Comparison of ENCODE assay signal across 8 mouse cellular contexts in the genomic region with DNA sequence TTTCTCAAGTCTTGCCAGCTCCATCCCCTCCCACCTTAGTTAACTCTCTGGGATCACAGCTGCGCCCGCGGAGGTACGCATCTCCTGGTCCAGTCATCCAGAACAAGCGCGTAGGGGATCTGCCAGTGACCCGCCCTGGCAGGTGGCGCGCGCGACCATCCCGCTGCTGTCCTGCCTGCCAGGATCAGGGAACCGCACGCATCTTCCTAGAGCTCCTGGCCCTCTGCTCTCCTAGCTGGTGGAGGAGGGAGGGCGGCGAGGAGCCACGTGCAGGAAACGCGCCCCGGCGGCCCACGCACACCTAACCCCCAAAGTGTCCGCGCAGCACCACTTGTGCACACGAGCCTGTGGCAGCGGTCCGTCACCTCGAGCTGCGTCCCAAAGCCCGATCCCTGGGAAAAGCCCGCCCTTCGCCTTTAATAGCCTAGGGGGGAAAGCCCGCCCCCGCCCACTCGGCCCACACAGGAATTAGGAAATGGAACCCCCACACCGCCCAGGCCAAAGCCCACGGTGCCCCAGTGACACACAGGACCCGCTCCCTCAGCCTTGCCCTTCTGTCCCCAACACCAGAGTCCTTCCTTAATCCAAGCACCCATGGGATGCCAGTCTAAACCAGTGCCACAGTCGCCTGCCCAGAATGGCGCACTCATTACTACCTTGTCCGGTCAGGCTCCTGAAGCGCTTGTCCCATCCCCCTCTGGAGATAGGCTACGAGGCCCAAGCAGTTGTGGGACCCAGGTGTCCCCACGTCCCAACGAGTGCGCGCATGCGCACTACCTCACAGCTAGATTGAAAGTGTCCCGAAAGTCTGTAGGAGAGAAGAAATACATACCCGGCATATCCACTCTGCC. TPM values are rescaled to one million over a fixed set of nuclear protein-coding genes. Genes with fewer than 3 reads are reported as not detected.
DNase-seq lines count a peak whose midpoint lies in the region; ATAC-seq lines count a peak whose summit lies in the region.

No protein-coding gene starts in this region.

- no peaks in the 10 kb centered on the region for H3K4me1 ChIP-seq in lung, embryonic 16.5 days (replicated peaks; ENCODE audit: control insufficient read depth, insufficient read depth, low read length)

- 12% methylated on average over 43 of the region's 50 CpGs for WGBS in lung, embryonic 16.5 days

- H3K9me3 ChIP-seq in lung, embryonic 16.5 days (ENCODE audit: control insufficient read depth, low read length): no peaks in the 10 kb centered on the region

- peak; percentile 71 for ATAC-seq in granulocyte monocyte progenitor cell, adult 5-6 weeks (replicated peaks; ENCODE audit: poor library complexity, severe bottlenecking)
- ATAC-seq in lung, embryonic 16.5 days (ENCODE audit: low read depth): peak; percentile 51

- H3K27ac ChIP-seq in lung, embryonic 16.5 days (ENCODE audit: low read length): no peak overlapping the region

- intact Hi-C loops in gastrocnemius, postnatal 36 days (cut with DNase I): no loop called here

- no peaks in the 10 kb centered on the region for H3K36me3 ChIP-seq in lung, embryonic 16.5 days (ENCODE audit: control insufficient read depth, insufficient read depth, low read length)

- peak overlapping the region; percentile 54 for H3K4me3 ChIP-seq in lung, embryonic 16.5 days (ENCODE audit: low read length)

- H3K27me3 ChIP-seq in lung, embryonic 16.5 days (ENCODE audit: control insufficient read depth, insufficient read depth, low read depth, low read length): peaks cover 10% of the 10 kb centered on the region; the same call in 1 of the 2 replicates

- peak; percentile 3 for DNase-seq in 3134 (ENCODE audit: extremely low read depth, insufficient read length, low spot score)
- DNase-seq in T-cell, adult 2 months (ENCODE audit: low spot score): peak; percentile 40
- peak; percentile 8 to 14 for DNase-seq in kidney, adult 8-10 months
- peak; percentile 38 for DNase-seq in retina, embryonic 14.5 days (ENCODE audit: low spot score)
- DNase-seq in gastrocnemius, postnatal 36 days: no peak
- DNase-seq in left cerebral cortex, adult 8-10 months (ENCODE audit: low spot score in 2 of 2): no peak

- H3K9ac ChIP-seq in lung, embryonic 16.5 days (ENCODE audit: low read length): peak overlapping the region; percentile 55

- peak overlapping the region; percentile 81 for H3K4me2 ChIP-seq in lung, embryonic 16.5 days (ENCODE audit: low read depth, low read length)

RNA-seq across cellular contexts. Expression of a gene that starts 46.6 kb away (rescaled TPM):
- total RNA-seq in granulocyte monocyte progenitor cell, adult 5-6 weeks (2014; fragmentation: Nextera tagmentation): not detected in 2 replicates
- not detected in 2 replicates for total RNA-seq in granulocyte monocyte progenitor cell, adult 5-6 weeks (2017)
- 2.5 and 2.7 TPM in 2 replicates for polyA plus RNA-seq in lung, embryonic 16.5 days (2015; fragmentation: Nextera tagmentation; extraction: Ambion mirVana)
- under 1 TPM in 1 of 2 experiments, not detected in 1; 0.17 TPM for total RNA-seq in gastrocnemius, postnatal 36 days (2021)
- total RNA-seq in left cerebral cortex, adult 8-10 months (2022): 1 to 10 TPM; 1.7 to 2.3 (median 1.9) TPM

Comparison
In these comparisons a context has a peak if more than half of its experiments do, and no peak if none do; other contexts are left out.
1. DNase-seq: peak in 3134 (single experiment), T-cell, adult 2 months (single experiment), kidney, adult 8-10 months (2 of 2) and retina, embryonic 14.5 days (single experiment); none in gastrocnemius, postnatal 36 days (0 of 2) and left cerebral cortex, adult 8-10 months (0 of 2).